Mouse (Mus musculus) spleen, adult 2 months (tissue): ENCODE results near the gene Csnk2a1.

Source experiments
- CTCF ChIP-seq: fragments of 200-500 bp; IDR thresholded peaks from 2 replicates; pipeline ENCODE4 v1.5.1; 2011; ENCODE audit warnings: mild to moderate bottlenecking, inconsistent platforms; ENCODE audit not compliant: insufficient read depth, insufficient read length, insufficient replicate concordance; ENCODE audit errors: extremely low read depth
- POLR2A ChIP-seq: fragments of 200-500 bp; IDR thresholded peaks from 2 replicates; pipeline ENCODE4 v1.6.1; 2011; ENCODE audit warnings: low read depth, low read length, inconsistent platforms

DNA sequence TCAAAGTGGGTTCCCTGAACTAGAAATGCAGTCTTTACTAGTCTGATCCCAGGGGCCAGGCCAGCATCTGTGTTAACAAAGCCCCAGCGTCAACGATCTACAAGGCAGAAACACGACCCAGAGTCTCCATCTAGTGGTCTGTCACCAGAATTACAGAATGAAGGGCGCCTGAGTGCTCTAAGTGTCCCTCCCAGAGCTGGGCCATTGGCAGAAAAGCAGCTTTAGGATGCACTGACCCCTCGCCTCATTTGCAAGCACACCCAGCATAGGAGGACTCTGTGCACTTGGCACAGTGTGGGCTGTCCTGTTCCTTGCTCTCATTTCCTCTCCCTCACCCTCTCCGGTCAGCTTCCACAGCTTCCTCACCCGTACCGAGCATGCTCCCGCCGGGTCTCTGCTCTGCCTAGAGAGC, 29.3 kb upstream of the Csnk2a1 start:
- TF ChIP-seq CTCF (peak; percentile 54; the same call in 1 of the 2 replicates), POLR2A (no peak)
